Mouse (Mus musculus): ENCODE measurements around the gene Lipe. TPM values are rescaled to one million over a fixed set of nuclear protein-coding genes. Genes with fewer than 3 reads are reported as not detected.
A peak's percentile ranks its signal among the peaks of the same experiment; 100 is the strongest.
"Not testable (repeated sequence)": the region's sequence is repeated elsewhere in the genome, so short reads cannot be mapped to it uniquely, and the experiment has no call there.

Gene Lipe
- total RNA-seq, 4 experiments from 2014 or later, result 34.3 to 45.6 (median 40.1) TPM

GRCm38 (mm10) chr7:25412833-25413441, 14.4 kb upstream of the Lipe start, which contains the start of gene Cxcl17:
TSS of gene Cxcl17 (minus strand) at chr7:25412886.
- no peak for DNase-seq (ENCODE audit: low spot score)

GRCm38 (mm10) chr7:25411861-25412260, 13.4 kb upstream of the Lipe start:
- DNase-seq (ENCODE audit: low spot score), result no peak

- no peak for DNase-seq (ENCODE audit: low spot score)
These were observed 12.6 kb upstream of the Lipe start for GRCm38 (mm10) chr7:25410969-25411615.

GRCm38 (mm10) chr7:25409114-25409760, 10.7 kb upstream of the Lipe start:
- no peak for DNase-seq (ENCODE audit: low spot score)

GRCm38 (mm10) chr7:25406468-25406867, 8.0 kb upstream of the Lipe start:
- DNase-seq (ENCODE audit: low spot score), result no peak

GRCm38 (mm10) chr7:25402671-25403101, 4.2 kb upstream of the Lipe start:
- DNase-seq (ENCODE audit: low spot score), result no peak

- DNase-seq (ENCODE audit: low spot score), result no peak
These were observed 3.5 kb upstream of the Lipe start for GRCm38 (mm10) chr7:25401986-25402385.

GRCm38 (mm10) chr7:25401551-25401950, 3.0 kb upstream of the Lipe start:
- no peak for DNase-seq (ENCODE audit: low spot score)

- DNase-seq (ENCODE audit: low spot score), result not testable (repeated sequence)
These were observed 518 bp upstream of the Lipe start for GRCm38 (mm10) chr7:25399028-25399427.

GRCm38 (mm10) chr7:25396621-25397020, 1.9 kb downstream of the Lipe start:
- no peak for DNase-seq (ENCODE audit: low spot score)

- DNase-seq (ENCODE audit: low spot score), result peak; percentile 97
These were observed 2.7 kb downstream of the Lipe start for GRCm38 (mm10) chr7:25395558-25396521.

GRCm38 (mm10) chr7:25395186-25395557, 3.3 kb downstream of the Lipe start:
- DNase-seq (ENCODE audit: low spot score), result no peak

GRCm38 (mm10) chr7:25394754-25395153, 3.8 kb downstream of the Lipe start:
- DNase-seq (ENCODE audit: low spot score), result no peak

- DNase-seq (ENCODE audit: low spot score), result no peak
These were observed 4.9 kb downstream of the Lipe start for GRCm38 (mm10) chr7:25393451-25394210.

- no peak for DNase-seq (ENCODE audit: low spot score)
These were observed 5.7 kb downstream of the Lipe start for GRCm38 (mm10) chr7:25392851-25393250.

- DNase-seq (ENCODE audit: low spot score), result no peak
These were observed 6.6 kb downstream of the Lipe start for GRCm38 (mm10) chr7:25391856-25392453.

GRCm38 (mm10) chr7:25390986-25391385, 7.5 kb downstream of the Lipe start:
- no peak for DNase-seq (ENCODE audit: low spot score)

- DNase-seq (ENCODE audit: low spot score), result peak; percentile 81
These were observed 8.3 kb downstream of the Lipe start for GRCm38 (mm10) chr7:25390054-25390770.

- peak; percentile 76 for DNase-seq (ENCODE audit: low spot score)
These were observed 9.6 kb downstream of the Lipe start for GRCm38 (mm10) chr7:25388916-25389315.
